Mouse (Mus musculus) megakaryocyte, embryonic 14.5 days (primary cell): ENCODE measurements around the gene Myo18b.

Experiments used
- FLI1 ChIP-seq: IDR thresholded peaks from 2 replicates; pipeline ENCODE4 v1.6.1; 2012; ENCODE audit warnings: low read length, inconsistent platforms, mixed read lengths
- GATA1 ChIP-seq: IDR thresholded peaks from 3 replicates; pipeline ENCODE4 v1.6.1; 2012; ENCODE audit warnings: mixed read lengths, low read length, inconsistent platforms, borderline replicate concordance

- no peak for TF ChIP-seq GATA1
- no peak for TF ChIP-seq FLI1
These were observed 186.3 kb downstream of the Myo18b start for GRCm38 (mm10) chr5:112709831-112710230.
